In genomic region chr12:71853694-71854093, GRCm38 (mm10) we compare ENCODE assay signal across 26 mouse cellular contexts. TPM values are rescaled to one million over a fixed set of nuclear protein-coding genes. Genes with fewer than 3 reads are reported as not detected.
DNase-seq lines count a peak whose midpoint lies in the region; ATAC-seq and TF ChIP-seq lines count a peak whose summit lies in the region.
"Had no signal": no experiment of that assay in that cellular context is flagged by ENCODE, and none has a peak within 500 bp of the region (broad histone marks: within the 10 kb centered on the region; RNA-seq: fewer than 3 reads in every experiment).

No protein-coding gene starts in this region.

- H3K4me3 ChIP-seq in heart, embryonic 12.5 days: no peak overlapping the region
- no peak overlapping the region for H3K4me3 ChIP-seq in heart, postnatal 0 days (ENCODE audit: low read depth, low read length)
- H3K4me3 ChIP-seq in lung, embryonic 16.5 days (ENCODE audit: low read length): no peak overlapping the region
- H3K4me3 ChIP-seq in small intestine, adult 2 months (ENCODE audit: low read depth, low read length): no peak overlapping the region
- H3K4me3 ChIP-seq: embryonic facial prominence, embryonic 13.5 days; forebrain, embryonic 10.5 days; hindbrain, embryonic 12.5 days; liver, embryonic 15.5 days had no signal

- no peak for TF ChIP-seq POLR2A in small intestine, adult 2 months (IDR thresholded peaks at IDR 0.05; ENCODE audit: low read depth, low read length)

- DNase-seq in heart, adult 11 months: no peak
- peak; percentile 61 for DNase-seq in heart, postnatal 0 days (ENCODE audit: low spot score)
- no peak for DNase-seq in heart, postnatal 36 days
- DNase-seq in lung, adult 18-20 months: no peak
- no peak for DNase-seq in Muller cell, postnatal 12 days (ENCODE audit: inconsistent ontology term)
- DNase-seq: adrenal gland, adult 2 months; adrenal gland, postnatal 36 days; B cell, adult 2 months; cerebellum, adult 18-20 months; cerebellum, postnatal 10 days; gastrocnemius, postnatal 10 days; kidney, adult 11 months; kidney, postnatal 14 days; layer of hippocampus, adult 9-11 months; midbrain, embryonic 14.5 days; thymus, postnatal 14 days had no signal

- ATAC-seq in heart, embryonic 12.5 days (ENCODE audit: insufficient number of reproducible peaks, low FRiP score): peak; percentile 54; the same call in 1 of the 2 replicates
- ATAC-seq in heart, postnatal 0 days (ENCODE audit: insufficient read depth, low read depth): no peak
- no peak for ATAC-seq in lung, embryonic 16.5 days (ENCODE audit: low read depth)
- ATAC-seq: activated CD4-positive, CD25-positive, alpha-beta regulatory T cell, adult 4 months; forebrain, embryonic 16.5 days; hindbrain, postnatal 0 days had no signal

- WGBS in heart, embryonic 12.5 days: 27% methylated on average over 3 of the region's 3 CpGs
- 29% methylated on average over 3 of the region's 3 CpGs for WGBS in heart, postnatal 0 days
- WGBS in lung, embryonic 16.5 days: 23% methylated on average over 3 of the region's 3 CpGs
- WGBS in small intestine, adult 2 months: 62% methylated on average over 3 of the region's 3 CpGs

- H3K27ac ChIP-seq in heart, embryonic 12.5 days (ENCODE audit: poor library complexity, severe bottlenecking): peak overlapping the region; percentile 88
- H3K27ac ChIP-seq in heart, postnatal 0 days (ENCODE audit: low read depth): peak overlapping the region; percentile 70
- peak overlapping the region; percentile 64 for H3K27ac ChIP-seq in lung, embryonic 16.5 days (ENCODE audit: low read length)
- H3K27ac ChIP-seq in small intestine, adult 2 months (ENCODE audit: insufficient read depth, low read depth, low read length): peak overlapping the region; percentile 21; the same call in 1 of the 2 replicates
- H3K27ac ChIP-seq: embryonic facial prominence, embryonic 13.5 days; forebrain, embryonic 10.5 days; hindbrain, embryonic 12.5 days; hindbrain, postnatal 0 days; liver, embryonic 15.5 days had no signal

- H3K27me3 ChIP-seq in heart, embryonic 12.5 days (replicated peaks): no peaks in the 10 kb centered on the region
- no peaks in the 10 kb centered on the region for H3K27me3 ChIP-seq in heart, postnatal 0 days (ENCODE audit: control insufficient read depth, insufficient read depth, low read length)
- no peaks in the 10 kb centered on the region for H3K27me3 ChIP-seq in lung, embryonic 16.5 days (ENCODE audit: control insufficient read depth, insufficient read depth, low read depth, low read length)
- no peaks in the 10 kb centered on the region for H3K27me3 ChIP-seq in small intestine, adult 2 months (ENCODE audit: control insufficient read depth, insufficient read depth, low read length)
- H3K27me3 ChIP-seq: embryonic facial prominence, embryonic 13.5 days; hindbrain, embryonic 12.5 days; liver, embryonic 15.5 days had no signal

- peaks cover 11% of the 10 kb centered on the region; the same call in 1 of the 2 replicates for H3K36me3 ChIP-seq in heart, embryonic 12.5 days
- no peaks in the 10 kb centered on the region; the same call in 1 of the 2 replicates for H3K36me3 ChIP-seq in heart, postnatal 0 days (replicated peaks; ENCODE audit: control insufficient read depth, insufficient read depth, low read length)
- H3K36me3 ChIP-seq in lung, embryonic 16.5 days (ENCODE audit: control insufficient read depth, insufficient read depth, low read length): no peaks in the 10 kb centered on the region
- no peaks in the 10 kb centered on the region for H3K36me3 ChIP-seq in small intestine, adult 2 months (ENCODE audit: control insufficient read depth, insufficient read depth, low read length)
- H3K36me3 ChIP-seq: embryonic facial prominence, embryonic 13.5 days; hindbrain, embryonic 12.5 days had no signal

- peaks cover 81% of the 10 kb centered on the region for H3K4me1 ChIP-seq in heart, embryonic 12.5 days (replicated peaks)
- H3K4me1 ChIP-seq in heart, postnatal 0 days (ENCODE audit: control insufficient read depth, insufficient read depth): peaks cover 64% of the 10 kb centered on the region
- peaks cover 58% of the 10 kb centered on the region for H3K4me1 ChIP-seq in lung, embryonic 16.5 days (replicated peaks; ENCODE audit: control insufficient read depth, insufficient read depth, low read length)
- H3K4me1 ChIP-seq in small intestine, adult 2 months (ENCODE audit: control insufficient read depth, insufficient read depth, insufficient read length, low read length): peaks cover 12% of the 10 kb centered on the region; the same call in 1 of the 2 replicates

- H3K4me2 ChIP-seq in heart, embryonic 12.5 days: peak overlapping the region; percentile 12
- H3K4me2 ChIP-seq in heart, postnatal 0 days (ENCODE audit: low read depth, low read length): peak overlapping the region; percentile 5; the same call in 1 of the 2 replicates
- no peak overlapping the region for H3K4me2 ChIP-seq in lung, embryonic 16.5 days (ENCODE audit: low read depth, low read length)
- H3K4me2 ChIP-seq: embryonic facial prominence, embryonic 13.5 days; hindbrain, embryonic 12.5 days; liver, embryonic 15.5 days had no signal

- no peak for TF ChIP-seq CTCF in heart, postnatal 0 days (IDR thresholded peaks at IDR 0.05; ENCODE audit: low read depth)
- no peak for TF ChIP-seq CTCF in small intestine, adult 2 months (IDR thresholded peaks at IDR 0.05; ENCODE audit: extremely low read depth, insufficient read length, insufficient replicate concordance, low read depth, low read length)

- 0 out of 2 replicates have a peak overlapping the region, but pooled peaks have one; percentile 10 for H3K9ac ChIP-seq in heart, embryonic 12.5 days
- no peak overlapping the region for H3K9ac ChIP-seq in heart, postnatal 0 days (replicated peaks; ENCODE audit: low read depth, low read length)
- no peak overlapping the region for H3K9ac ChIP-seq in lung, embryonic 16.5 days (ENCODE audit: low read length)
- H3K9ac ChIP-seq: embryonic facial prominence, embryonic 13.5 days; hindbrain, embryonic 12.5 days; liver, embryonic 15.5 days had no signal

- intact Hi-C loops in heart, postnatal 36 days (cut with DNase I): no loop called here

- no peak for TF ChIP-seq EP300 in heart, postnatal 0 days (IDR thresholded peaks at IDR 0.05; ENCODE audit: low read depth)

- H3K9me3 ChIP-seq in heart, embryonic 12.5 days (replicated peaks): no peaks in the 10 kb centered on the region
- H3K9me3 ChIP-seq in heart, postnatal 0 days (replicated peaks; ENCODE audit: control insufficient read depth, low read length): no peaks in the 10 kb centered on the region
- H3K9me3 ChIP-seq in lung, embryonic 16.5 days (ENCODE audit: control insufficient read depth, low read length): no peaks in the 10 kb centered on the region
- H3K9me3 ChIP-seq: embryonic facial prominence, embryonic 13.5 days; forebrain, embryonic 10.5 days; hindbrain, embryonic 12.5 days; liver, embryonic 15.5 days had no signal

RNA-seq across cellular contexts. Expression of gene Daam1, which starts 22.8 kb away (rescaled TPM):
- polyA plus RNA-seq in heart, embryonic 12.5 days (2016; fragmentation: Nextera tagmentation; extraction: Ambion mirVana): 23.1 and 23.3 TPM in 2 replicates
- total RNA-seq in heart, postnatal 0 days (2014; rRNA removed; ENCODE audit: low replicate concordance): 33.8 and 44.5 TPM in 2 replicates
- polyA plus RNA-seq in heart, postnatal 0 days (2015; fragmentation: Nextera tagmentation; extraction: Ambion mirVana): 12.3 and 12.8 TPM in 2 replicates
- 10 to 100 TPM; 68.1 to 82.1 TPM for total RNA-seq in heart, postnatal 36 days (2021)
- polyA plus RNA-seq in lung, embryonic 16.5 days (2015; fragmentation: Nextera tagmentation; extraction: Ambion mirVana): 16.0 TPM in 2 replicates
- polyA plus RNA-seq in small intestine, adult 2 months (2012; rRNA removed): 1.2 and 2.4 TPM in 2 replicates

Comparison
In these comparisons a context has a peak if more than half of its experiments do, and no peak if none do; other contexts are left out.
1. H3K27ac ChIP-seq: peak in every context shown above with its lines; median percentile 88 in heart, embryonic 12.5 days; 70 in heart, postnatal 0 days; 64 in lung, embryonic 16.5 days; 21 in small intestine, adult 2 months.